Mouse (Mus musculus) megakaryocyte-erythroid progenitor cell, adult 5-6 weeks (primary cell): ENCODE data around the gene Ckap2. TPM values are rescaled to one million over a fixed set of nuclear protein-coding genes. Genes with fewer than 3 reads are reported as not detected.
"Not testable (repeated sequence)": the region's sequence is repeated elsewhere in the genome, so short reads cannot be mapped to it uniquely, and the experiment has no call there.

Experiments
- ATAC-seq: replicated peaks from 2 replicates; pipeline ENCODE4 v1.8.0; 2016; ENCODE audit warnings: mild to moderate bottlenecking, inconsistent platforms; ENCODE audit not compliant: severe bottlenecking, poor library complexity, low FRiP score, low TSS enrichment
- total RNA-seq, 2 experiments: library from RNA; stranded (forward) in 1 of 2; stranded (reverse) in 1 of 2; fragments of 200-1000, 215-1000 nt in 1 of 2; fragments of >200 nt in 1 of 2; fragmentation: Nextera tagmentation in 1 of 2; gene quantifications; 2 replicates each; pipeline ENCODE4 v1.2.3; 2014 to 2017

The Ckap2 gene
- total RNA-seq, 2 experiments from 2014 or later: 49.4 to 50.1 TPM

GRCm38 (mm10) chr8:22150345-22150663 is 35.3 kb downstream of the Ckap2 start:
- ATAC-seq: no peak

GRCm38 (mm10) chr8:22149643-22150344 is 35.8 kb downstream of the Ckap2 start:
- no peak for ATAC-seq

GRCm38 (mm10) chr8:22148367-22148740 is 37.3 kb downstream of the Ckap2 start:
- ATAC-seq: no peak

- no peak for ATAC-seq
These were observed 37.8 kb downstream of the Ckap2 start for GRCm38 (mm10) chr8:22147706-22148366.

GRCm38 (mm10) chr8:22145831-22146230 is 39.8 kb downstream of the Ckap2 start:
- no peak for ATAC-seq

GRCm38 (mm10) chr8:22143764-22144491 is 41.7 kb downstream of the Ckap2 start:
- peak; percentile 96 for ATAC-seq

- ATAC-seq: no peak
These were observed 43.0 kb downstream of the Ckap2 start for GRCm38 (mm10) chr8:22142592-22142991.

- ATAC-seq: no peak
These were observed 43.7 kb downstream of the Ckap2 start for GRCm38 (mm10) chr8:22141836-22142385.

GRCm38 (mm10) chr8:22136462-22136861 is 49.2 kb downstream of the Ckap2 start:
- not testable (repeated sequence) for ATAC-seq

- no peak for ATAC-seq
These were observed 50.9 kb downstream of the Ckap2 start for GRCm38 (mm10) chr8:22134750-22135135.

GRCm38 (mm10) chr8:22134078-22134749 is 51.4 kb downstream of the Ckap2 start:
- ATAC-seq: peak; percentile 99

GRCm38 (mm10) chr8:22132062-22132461 is 53.6 kb downstream of the Ckap2 start:
- no peak for ATAC-seq

GRCm38 (mm10) chr8:22124220-22125152 is 61.1 kb downstream of the Ckap2 start, which contains the start of gene Nek5:
Nek5 (minus strand) TSS chr8:22125053.
- peak; percentile 80 for ATAC-seq

Other genes starting within 250 kb of the Ckap2 start
- not detected in 2 replicates for gene Defb35, start 247.5 kb downstream of the Ckap2 start, total RNA-seq (2014; fragmentation: Nextera tagmentation)
- gene Defb35, start 247.5 kb downstream of the Ckap2 start, total RNA-seq (2017): not detected in 2 replicates
- gene Defb13, start 239.1 kb downstream of the Ckap2 start, total RNA-seq (2014; fragmentation: Nextera tagmentation): not detected in 2 replicates
- not detected in 2 replicates for gene Defb13, start 239.1 kb downstream of the Ckap2 start, total RNA-seq (2017)
- gene Fam90a1a, start 227.1 kb downstream of the Ckap2 start, total RNA-seq (2014; fragmentation: Nextera tagmentation): not detected in 2 replicates
- not detected in 2 replicates for gene Fam90a1a, start 227.1 kb downstream of the Ckap2 start, total RNA-seq (2017)
- gene Ccdc70, start 216.0 kb downstream of the Ckap2 start, total RNA-seq (2014; fragmentation: Nextera tagmentation): not detected in 2 replicates
- not detected in 2 replicates for gene Ccdc70, start 216.0 kb downstream of the Ckap2 start, total RNA-seq (2017)
- 50.4 and 51.5 TPM in 2 replicates for gene Atp7b, start 125.5 kb downstream of the Ckap2 start, total RNA-seq (2014; fragmentation: Nextera tagmentation)
- 14.3 and 29.1 TPM in 2 replicates for gene Atp7b, start 125.5 kb downstream of the Ckap2 start, total RNA-seq (2017)
- gene Alg11, start 125.1 kb downstream of the Ckap2 start, total RNA-seq (2014; fragmentation: Nextera tagmentation): 15.7 and 19.1 TPM in 2 replicates
- gene Alg11, start 125.1 kb downstream of the Ckap2 start, total RNA-seq (2017): 19.9 and 22.9 TPM in 2 replicates
- not detected in 2 replicates for gene Nek5, start 60.8 kb downstream of the Ckap2 start, total RNA-seq (2014; fragmentation: Nextera tagmentation)
- gene Nek5, start 60.8 kb downstream of the Ckap2 start, total RNA-seq (2017): not detected in 2 replicates
- 0.25 and 1.9 TPM in 2 replicates for gene Nek3, start 19.4 kb downstream of the Ckap2 start, total RNA-seq (2014; fragmentation: Nextera tagmentation)
- gene Nek3, start 19.4 kb downstream of the Ckap2 start, total RNA-seq (2017): 2.0 and 5.9 TPM in 2 replicates
- gene Vps36, start 7.0 kb upstream of the Ckap2 start, total RNA-seq (2014; fragmentation: Nextera tagmentation): 30.9 and 31.8 TPM in 2 replicates
- 30.4 and 38.4 TPM in 2 replicates for gene Vps36, start 7.0 kb upstream of the Ckap2 start, total RNA-seq (2017)
- 0.52 TPM in 1 of 2 replicates, not detected in the other for gene Thsd1, start 41.5 kb upstream of the Ckap2 start, total RNA-seq (2014; fragmentation: Nextera tagmentation)
- gene Thsd1, start 41.5 kb upstream of the Ckap2 start, total RNA-seq (2017): 0.80 and 1.2 TPM in 2 replicates
- not detected in 2 replicates for gene Tpte, start 97.6 kb upstream of the Ckap2 start, total RNA-seq (2014; fragmentation: Nextera tagmentation)
- gene Tpte, start 97.6 kb upstream of the Ckap2 start, total RNA-seq (2017): not detected in 2 replicates
- 8.7 and 15.3 TPM in 2 replicates for gene Slc25a15, start 212.8 kb upstream of the Ckap2 start, total RNA-seq (2014; fragmentation: Nextera tagmentation)
- 10.4 and 15.9 TPM in 2 replicates for gene Slc25a15, start 212.8 kb upstream of the Ckap2 start, total RNA-seq (2017)
- 18.2 and 25.7 TPM in 2 replicates for gene Mrps31, start 225.5 kb upstream of the Ckap2 start, total RNA-seq (2014; fragmentation: Nextera tagmentation)
- 39.8 and 43.1 TPM in 2 replicates for gene Mrps31, start 225.5 kb upstream of the Ckap2 start, total RNA-seq (2017)